Mouse (Mus musculus): ENCODE measurements around the gene Camp.

- TF ChIP-seq CTCF (IDR thresholded peaks at IDR 0.05; ENCODE audit: extremely low read depth, insufficient read length, insufficient replicate concordance, low read depth, low read length) (peak; percentile 82; the same call in 1 of the 2 replicates), POLR2A (IDR thresholded peaks at IDR 0.05; ENCODE audit: low read depth, low read length) (no peak)
Observed at GRCm38 (mm10) chr9:109894413-109895090, 45.1 kb upstream of the Camp start.

Measured in small intestine, adult 2 months (tissue).